Mouse (Mus musculus) hematopoietic stem cell, adult 5-6 weeks (primary cell): ENCODE data around the gene Pigg. TPM values are rescaled to one million over a fixed set of nuclear protein-coding genes. Genes with fewer than 3 reads are reported as not detected.
A peak's percentile ranks its signal among the peaks of the same experiment; 100 is the strongest.

Experiments used
- ATAC-seq, 2 experiments: fragments of 125-278 bp in 1 of 2; replicated peaks in 1 of 2; 2 replicates each; pipeline ENCODE4 v1.8.0; 2016 to 2017; ENCODE audit warnings: inconsistent platforms in 2 of 2, mild to moderate bottlenecking in 2 of 2, moderate number of reproducible peaks in 2 of 2, low read depth in 1 of 2, moderate TSS enrichment in 1 of 2; ENCODE audit not compliant: low FRiP score in 2 of 2, poor library complexity in 2 of 2, severe bottlenecking in 2 of 2, insufficient read depth in 1 of 2, low TSS enrichment in 1 of 2
- total RNA-seq: library from RNA; stranded (forward); fragments of 172-1452, 232-1000 nt; gene quantifications from 2 replicates; pipeline ENCODE4 v1.2.3, GENCODE M21; 2017

The Pigg gene
- total RNA-seq, 1 experiment from 2014 or later = 6.5 TPM

DNA sequence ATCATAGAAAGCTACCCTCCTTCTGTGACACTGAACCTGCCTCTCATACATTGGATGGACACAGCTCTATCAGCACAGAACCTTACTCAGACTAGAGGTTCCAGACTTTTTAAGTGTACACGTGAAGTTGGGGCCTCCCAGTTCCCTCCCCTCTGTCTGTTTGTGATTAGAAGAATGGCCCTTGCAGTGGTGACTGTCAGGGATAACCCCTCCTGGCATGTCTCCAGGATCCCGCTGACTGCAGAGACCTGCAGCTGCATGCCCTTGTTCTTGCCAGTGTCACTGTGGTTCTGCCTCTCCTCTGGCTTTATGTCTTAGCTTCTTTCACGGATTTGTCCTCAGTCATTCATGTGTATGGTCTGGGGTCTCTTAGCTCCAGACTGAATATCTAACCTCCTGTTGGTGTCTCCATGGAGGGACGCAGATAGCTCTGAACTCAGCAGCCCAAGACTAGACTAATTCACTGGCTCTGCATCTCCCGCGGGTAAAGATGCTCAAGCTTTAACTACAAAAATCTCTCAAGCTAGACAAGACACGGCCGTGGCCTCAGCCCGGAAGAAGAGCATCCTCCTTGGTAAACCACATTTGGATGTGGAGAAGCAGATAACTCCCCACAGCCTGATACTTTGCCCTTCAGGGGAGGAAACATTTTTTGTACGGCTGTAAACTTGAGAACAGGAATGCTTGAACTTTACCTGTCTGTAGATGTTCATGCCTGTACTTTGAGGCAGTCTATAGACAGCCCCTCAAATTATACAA is 33.1 kb downstream of the Pigg start:
- ATAC-seq = no peak; a peak in 1 of 4 replicates

DNA sequence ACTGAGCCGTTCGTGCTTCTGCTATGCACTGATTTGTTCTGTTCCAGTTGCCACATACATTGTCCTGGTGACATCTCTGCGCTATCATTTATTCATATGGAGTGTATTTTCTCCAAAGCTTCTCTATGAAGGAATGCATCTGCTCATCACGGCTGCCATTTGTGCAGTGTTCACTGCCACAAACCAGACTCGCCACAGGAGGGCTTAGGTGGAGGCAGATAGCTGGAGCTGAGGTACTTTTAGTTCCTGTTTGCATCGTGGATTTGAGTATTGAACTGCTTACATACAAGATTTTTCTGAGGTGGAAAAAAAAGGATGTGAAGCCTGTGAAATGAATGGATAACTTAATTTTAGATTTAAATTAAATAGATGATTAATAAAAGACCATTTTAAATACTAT is 35.4 kb downstream of the Pigg start:
- ATAC-seq = no peak

DNA sequence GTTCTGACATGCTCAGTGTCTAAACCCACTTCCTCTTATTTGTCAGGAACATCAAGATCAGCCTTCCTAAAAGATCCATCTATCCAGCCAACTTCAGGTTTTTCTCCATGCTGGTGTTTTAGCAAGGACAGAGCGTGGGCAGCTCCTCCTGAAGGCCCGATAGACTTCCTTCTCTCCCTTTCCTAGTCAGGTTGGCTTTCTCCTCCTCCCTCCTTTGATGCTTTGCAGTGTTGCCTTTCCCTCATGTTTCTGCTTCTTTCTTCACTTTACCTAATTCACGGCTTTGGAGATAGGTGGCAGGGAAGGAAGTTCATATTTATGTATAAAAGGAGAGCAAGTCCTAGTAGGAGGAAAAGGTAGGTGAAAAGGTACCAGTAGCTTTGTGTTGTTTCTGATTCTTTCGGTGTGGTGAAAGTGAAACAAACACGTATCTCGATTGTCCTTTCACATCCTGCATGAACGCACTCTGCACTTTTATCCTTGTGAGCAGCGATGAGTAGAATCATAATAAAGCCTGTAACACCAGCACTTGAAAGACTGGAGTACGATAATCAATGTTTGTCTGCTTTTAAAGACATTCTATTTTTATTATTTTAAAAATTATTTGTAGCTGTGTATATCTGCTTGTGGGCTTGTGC is 37.2 kb downstream of the Pigg start:
- ATAC-seq = no peak

DNA sequence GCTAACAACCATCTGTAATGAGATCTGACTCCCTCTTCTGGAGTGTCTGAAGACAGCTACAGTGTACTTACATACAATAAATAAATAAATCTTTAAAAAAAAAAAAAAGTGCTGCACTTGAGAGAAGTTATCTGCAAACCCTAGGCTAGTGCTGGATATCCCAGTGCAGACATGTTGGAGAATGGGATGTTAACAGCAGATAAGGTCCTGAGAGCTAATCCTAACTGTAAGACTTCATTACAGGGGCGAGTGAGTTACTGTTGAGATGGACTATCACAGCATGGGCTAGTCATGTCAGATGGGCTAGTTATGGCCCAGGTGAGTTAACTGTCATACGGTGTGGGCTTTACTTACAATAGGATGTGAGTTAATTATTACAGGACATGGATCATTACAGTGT is 41.6 kb downstream of the Pigg start:
- ATAC-seq = no peak

DNA sequence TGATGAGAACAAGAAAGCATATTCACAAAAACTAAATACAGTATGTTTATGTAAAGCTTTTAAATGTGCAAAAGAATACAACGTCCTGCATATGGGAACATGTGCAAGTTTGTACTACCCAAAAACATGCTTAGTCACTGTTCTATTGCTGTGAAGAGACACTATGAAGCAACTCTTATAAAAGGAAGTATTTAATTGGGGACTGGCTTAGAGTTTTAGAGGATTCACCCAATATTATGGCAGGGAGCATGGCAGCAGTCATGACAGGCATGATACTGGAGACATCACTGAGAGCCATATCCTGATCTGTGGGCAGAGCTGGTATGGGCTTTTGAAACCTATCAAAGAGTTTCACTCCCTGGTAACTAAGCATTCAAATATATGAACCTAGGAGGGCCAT is 45.5 kb downstream of the Pigg start:
- ATAC-seq = no peak

DNA sequence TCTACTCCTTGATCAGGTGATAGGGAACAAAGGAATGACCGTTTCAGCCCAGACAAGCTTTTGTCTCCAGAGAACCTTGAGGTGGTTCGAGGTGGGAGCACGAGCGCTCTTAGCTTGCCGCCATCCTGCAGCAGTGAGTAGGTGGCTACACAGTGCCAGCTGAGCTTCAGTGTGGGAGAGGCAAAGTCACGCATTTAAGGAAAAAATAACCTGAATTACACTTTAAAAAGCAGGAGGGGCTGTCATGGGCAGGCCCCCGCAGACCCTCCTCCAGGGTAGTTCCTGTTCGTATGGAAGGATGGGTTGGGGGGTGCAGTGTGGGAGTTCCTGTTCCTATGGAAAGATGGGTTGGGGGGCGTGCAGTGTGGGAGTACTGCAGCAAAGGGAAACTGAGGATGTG is 47.1 kb downstream of the Pigg start:
- no peak for ATAC-seq

DNA sequence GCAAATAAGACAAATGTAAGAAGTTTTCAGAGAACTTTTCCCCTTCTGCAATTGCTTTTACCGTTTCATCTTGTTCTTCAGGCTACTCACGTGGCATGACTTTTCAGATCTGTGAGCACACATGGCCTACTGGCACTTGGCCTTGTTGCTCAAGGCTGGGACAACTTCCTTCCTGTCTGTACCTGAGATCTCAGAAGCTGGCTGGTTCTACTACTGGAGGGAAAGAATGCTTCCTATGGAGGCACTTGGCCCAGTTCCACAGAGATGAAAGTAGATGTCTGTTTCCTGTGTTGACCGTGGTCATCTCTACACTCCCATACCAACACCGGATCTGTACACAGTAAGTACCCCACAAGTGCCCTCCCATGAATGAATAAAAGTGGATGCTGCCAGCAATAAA is 47.8 kb downstream of the Pigg start:
- ATAC-seq = peak; percentile 35 to 49; a peak in 1 of 4 replicates

DNA sequence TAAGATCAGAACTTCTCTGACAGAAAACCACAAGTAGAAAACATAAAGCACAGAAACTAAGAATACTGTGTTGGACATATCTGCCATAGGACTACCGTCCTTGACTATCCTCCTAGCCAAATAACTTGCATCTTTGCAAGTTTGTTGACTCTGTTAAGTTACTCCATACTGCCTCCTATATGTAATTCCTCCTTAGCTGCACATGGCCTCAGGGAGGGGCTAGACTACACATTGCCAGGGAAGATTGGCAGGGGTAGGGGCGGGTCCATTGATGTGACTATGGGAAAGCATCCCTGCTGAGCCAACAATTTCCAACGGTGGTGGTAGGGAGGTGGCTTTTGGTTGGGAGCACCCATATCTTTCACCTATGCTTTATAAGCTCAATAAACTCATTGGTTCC is 49.9 kb downstream of the Pigg start:
- ATAC-seq = no peak

DNA sequence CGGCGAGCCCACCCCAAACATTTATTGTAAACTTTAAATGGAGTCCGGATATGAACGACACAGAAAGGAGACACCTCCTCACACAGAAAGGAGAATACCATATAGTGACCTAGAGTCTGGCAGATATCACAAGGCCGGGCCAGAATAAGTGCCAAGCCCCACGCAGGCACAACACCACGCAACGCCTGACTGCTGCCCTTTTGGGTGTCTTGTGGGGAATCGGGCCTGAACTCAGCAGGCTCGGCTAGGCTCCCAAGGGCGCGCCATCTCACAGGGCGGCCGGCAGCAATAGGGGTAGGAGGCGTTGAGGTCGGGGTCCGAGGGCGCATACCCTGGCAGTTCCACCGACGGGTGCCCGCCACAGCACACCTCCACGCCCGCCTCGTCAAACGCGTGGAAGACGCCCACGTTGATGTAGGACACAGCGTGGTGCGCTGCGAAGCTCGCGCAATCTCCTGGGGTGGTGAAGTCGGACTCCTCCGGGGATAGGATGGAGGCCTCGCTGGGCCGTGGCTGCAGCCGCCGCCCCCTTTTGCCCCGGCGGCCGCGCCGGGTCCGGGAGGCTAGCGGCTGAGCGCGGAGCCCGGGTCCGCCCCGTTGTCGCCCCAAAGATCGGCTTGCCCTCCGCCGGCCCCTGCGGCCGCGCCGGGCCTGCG is 54.0 kb downstream of the Pigg start:
- ATAC-seq = 0 out of 4 replicates have a peak, but pooled peaks of 1 of the 2 experiments have one; percentile 2

DNA sequence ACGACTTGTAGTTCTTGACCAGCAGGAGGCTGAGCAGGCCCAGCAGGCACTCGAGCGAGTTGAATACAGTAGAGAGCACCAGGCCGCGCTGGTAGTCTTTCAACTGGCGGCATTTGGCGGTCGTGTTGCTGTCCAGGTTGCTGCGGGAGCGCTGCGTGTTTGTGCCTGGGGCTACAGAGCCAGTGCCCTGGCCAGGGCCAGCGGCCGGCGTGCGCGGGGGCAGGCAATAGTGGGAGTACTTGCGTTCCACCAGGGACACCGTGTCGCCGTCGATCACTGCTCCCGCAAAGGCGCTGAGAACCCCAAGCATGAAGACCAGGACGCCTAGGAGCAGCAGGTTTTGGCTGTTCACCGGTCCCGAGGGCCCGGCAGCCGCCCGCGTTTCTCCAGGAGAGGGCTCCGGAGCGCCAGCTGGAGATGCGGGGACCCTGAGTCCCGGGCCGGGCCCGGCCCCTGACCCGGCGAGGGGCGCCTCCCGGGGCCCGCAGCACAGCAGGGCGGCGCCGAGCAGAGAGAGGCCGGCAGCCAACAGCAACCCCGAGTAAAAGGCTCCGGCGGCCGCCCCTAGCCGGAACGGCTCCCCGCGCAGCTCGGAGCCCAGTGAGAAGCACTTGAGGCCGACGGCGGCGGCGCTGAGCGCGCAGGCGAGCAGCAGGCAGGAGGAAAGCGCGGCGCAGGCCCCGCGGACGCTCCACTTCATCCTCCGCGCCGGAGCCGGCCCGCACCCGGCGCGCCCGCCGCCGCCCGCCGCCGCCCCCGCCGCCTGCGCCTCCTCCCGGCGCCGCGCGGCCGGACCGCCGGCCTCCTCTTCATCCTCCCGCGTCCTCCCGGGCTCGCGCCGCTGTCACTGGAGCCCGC is 54.8 kb downstream of the Pigg start:
- ATAC-seq = peak; percentile 19 to 28; a peak in 1 of 4 replicates

DNA sequence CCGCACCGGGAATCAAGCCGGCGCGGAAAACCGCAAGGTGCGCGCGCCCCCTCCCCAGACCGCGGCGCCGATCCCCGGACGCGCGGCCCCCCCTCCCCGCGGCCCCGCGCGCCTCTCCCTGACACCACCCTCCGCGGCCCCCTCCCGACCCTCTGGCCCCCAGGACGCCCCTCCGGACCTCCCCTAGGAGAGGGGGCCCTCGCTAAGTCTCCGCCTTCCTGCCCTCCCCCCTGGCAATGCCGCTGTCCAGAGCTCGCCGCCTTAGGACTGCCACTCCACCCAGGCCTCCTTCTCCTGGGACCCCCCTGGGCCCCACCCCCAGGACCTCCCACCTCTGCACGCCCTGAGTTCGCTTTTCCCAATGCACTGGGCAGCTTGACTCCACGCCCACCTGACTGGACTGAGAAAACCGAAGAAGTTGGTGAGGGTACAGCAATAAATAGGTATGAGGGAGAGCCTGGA is 55.5 kb downstream of the Pigg start, which contains the start of gene Gm42517:
Gene Gm42517, minus strand, starts transcription at position 52 of the 462 bp plus-strand sequence.
- ATAC-seq = no peak

DNA sequence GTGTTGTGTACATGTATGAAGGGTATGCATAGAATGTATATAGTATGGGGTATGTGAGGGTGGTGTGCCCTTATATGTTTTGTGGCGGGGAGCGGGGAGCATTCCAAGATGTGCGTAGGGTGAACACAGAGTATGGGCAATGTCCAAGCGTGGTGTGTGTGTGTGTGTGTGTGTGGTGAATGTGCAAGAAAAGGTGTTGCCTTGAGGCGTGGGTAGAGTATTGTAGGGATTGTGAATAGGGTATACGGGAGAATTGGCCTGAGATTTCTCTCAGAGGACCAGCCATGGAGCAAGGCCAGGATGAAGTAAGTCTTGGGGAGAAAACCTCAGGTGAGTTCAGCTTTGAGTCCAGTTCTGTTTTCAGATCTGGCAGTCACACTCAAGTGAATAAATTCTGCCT is 56.0 kb downstream of the Pigg start:
- ATAC-seq = no peak

DNA sequence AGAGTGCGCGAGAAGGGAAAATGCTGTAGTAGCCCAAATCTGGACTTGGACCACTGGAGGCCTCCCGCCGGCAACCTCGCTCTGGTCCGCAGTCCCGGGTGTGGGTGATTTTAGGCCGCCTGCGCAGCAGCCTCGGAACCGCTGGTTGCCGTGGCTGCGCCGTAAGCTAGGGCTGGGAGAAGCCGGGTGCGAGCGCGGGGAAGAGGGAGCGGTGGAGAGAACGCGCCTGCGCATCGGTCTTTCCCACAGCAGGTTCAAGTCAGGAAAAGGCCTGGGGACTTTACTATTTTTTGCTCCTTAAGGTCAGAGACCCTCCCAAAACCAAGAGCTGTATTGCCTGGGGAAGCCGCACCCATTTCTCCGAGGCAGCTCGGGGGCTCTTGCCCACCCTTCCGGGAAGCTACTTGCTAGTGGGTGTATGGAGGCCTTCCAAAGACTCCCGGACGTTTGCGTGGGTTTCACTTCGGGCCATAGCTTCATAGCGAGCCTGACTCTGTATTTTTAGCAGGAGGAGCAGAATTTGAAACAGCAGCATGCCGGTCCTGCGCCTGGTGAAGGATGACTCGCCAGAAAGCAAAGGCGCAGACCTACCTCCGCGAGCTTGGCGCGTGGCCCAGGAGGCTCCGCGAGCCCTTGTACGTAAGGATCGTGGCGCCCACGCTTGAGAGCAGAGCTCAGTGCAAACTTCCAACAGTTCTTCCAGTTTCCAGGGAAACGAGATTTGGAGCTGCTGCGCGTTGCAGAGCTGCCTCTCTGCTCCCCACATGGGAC is 56.6 kb downstream of the Pigg start:
- ATAC-seq = peak; percentile 37 to 47; a peak in 3 of 4 replicates

DNA sequence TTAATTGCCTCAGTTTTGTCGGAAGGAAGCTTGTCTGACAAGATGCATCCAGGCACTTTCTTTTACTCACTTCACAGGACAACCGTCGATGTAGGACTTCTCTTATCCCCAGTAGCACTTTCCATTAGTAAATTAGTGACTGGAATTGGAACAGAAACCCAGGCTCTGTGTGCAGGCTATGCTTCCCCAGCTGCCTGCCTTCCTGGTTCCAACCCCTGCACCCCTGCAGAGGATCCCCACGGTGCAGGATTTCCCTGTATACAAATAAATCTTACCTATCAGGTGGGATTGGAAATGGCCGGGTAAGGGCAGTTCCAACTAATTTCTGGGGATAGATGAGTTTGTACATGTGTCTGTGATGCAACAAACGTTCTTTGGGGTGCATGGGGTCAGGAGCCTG is 57.6 kb downstream of the Pigg start:
- no peak for ATAC-seq

DNA sequence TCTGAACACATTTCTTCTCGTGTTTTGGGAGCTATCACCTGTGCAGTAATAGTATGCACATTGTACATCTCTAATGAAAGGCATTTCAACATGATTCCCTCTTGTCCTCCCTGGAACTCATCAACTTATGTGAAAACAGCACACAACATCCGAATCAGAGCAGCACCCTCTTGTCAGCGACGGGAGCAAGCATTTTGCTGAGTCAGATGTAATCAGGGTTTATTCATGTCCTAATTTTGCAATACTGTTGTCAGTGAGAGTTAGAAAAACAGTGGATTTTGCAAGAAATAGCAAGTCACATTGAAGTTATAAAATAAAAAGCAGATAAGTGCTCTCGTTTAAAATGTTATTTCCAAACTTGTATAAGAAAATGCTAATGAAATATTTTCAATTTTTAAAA is 61.7 kb downstream of the Pigg start:
- no peak for ATAC-seq

DNA sequence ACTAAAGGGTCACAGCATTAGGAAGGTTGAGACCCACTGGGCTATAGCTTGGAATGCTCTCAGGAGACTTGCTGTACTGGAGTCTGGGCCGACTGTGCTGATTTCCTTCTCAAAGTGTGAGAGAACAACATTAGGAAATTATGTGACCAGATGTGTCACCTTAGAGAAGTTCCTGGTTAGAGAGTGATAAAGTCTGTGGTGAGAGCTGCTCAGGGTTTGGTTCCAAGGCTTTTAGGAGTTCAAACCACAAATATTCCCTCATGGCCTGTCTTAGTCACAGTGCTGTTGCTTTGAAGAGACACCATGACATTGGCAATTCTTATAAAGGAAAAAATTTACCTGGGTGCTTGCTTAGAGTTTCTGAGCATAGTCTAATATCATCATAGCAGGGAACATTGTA is 63.6 kb downstream of the Pigg start:
- ATAC-seq = peak; percentile 37 to 74; a peak in 2 of 4 replicates

DNA sequence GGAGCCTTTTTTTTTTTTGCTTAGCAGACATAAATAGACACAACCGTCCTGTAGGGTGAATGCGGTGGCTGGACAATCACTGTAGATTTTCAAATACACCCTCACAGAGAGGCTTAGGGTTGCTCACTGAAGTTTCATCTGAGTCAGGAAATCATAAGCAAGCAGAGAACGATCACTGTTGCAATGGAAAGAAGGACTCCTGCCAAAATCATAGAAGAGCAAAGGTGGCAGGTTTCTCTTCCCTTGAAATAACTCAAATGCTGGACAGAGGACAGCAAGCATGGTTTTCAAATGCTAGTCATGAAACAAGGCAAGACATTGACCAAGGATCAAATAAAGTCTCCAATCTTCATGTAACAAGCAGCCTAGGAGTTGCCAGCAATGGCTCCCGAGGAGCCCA is 65.9 kb downstream of the Pigg start:
- ATAC-seq = no peak
